Mouse (Mus musculus) spleen, postnatal 14 days (tissue): ENCODE data around the gene Nacad.
A peak's percentile ranks its signal among the peaks of the same experiment; 100 is the strongest.

Experiments
- DNase-seq, 2 experiments: peaks; one replicate each; pipeline ENCODE4 v3.0.0; 2021 to 2022; ENCODE audit warnings: low spot score in 2 of 2

The Nacad gene

GRCm38 (mm10) chr11:6581560-6581959, 24.3 kb downstream of the Nacad start:
- DNase-seq = peak in 1 of 2 experiments; percentile 49

GRCm38 (mm10) chr11:6580065-6580750, 25.6 kb downstream of the Nacad start:
- DNase-seq = no peak

- DNase-seq = no peak
These were observed 26.5 kb downstream of the Nacad start for GRCm38 (mm10) chr11:6579361-6579760.

GRCm38 (mm10) chr11:6576151-6576550, 29.7 kb downstream of the Nacad start:
- no peak for DNase-seq

GRCm38 (mm10) chr11:6569410-6569777, 36.5 kb downstream of the Nacad start:
- DNase-seq = no peak

GRCm38 (mm10) chr11:6568584-6569409, 37.1 kb downstream of the Nacad start:
- no peak for DNase-seq

- no peak for DNase-seq
These were observed 37.9 kb downstream of the Nacad start for GRCm38 (mm10) chr11:6567951-6568350.

GRCm38 (mm10) chr11:6566496-6566895, 39.4 kb downstream of the Nacad start:
- no peak for DNase-seq

GRCm38 (mm10) chr11:6563201-6563600, 42.7 kb downstream of the Nacad start:
- DNase-seq = no peak

- no peak for DNase-seq
These were observed 43.5 kb downstream of the Nacad start for GRCm38 (mm10) chr11:6562359-6562758.

- DNase-seq = no peak
These were observed 44.4 kb downstream of the Nacad start for GRCm38 (mm10) chr11:6561474-6561873.

- DNase-seq = no peak
These were observed 45.0 kb downstream of the Nacad start for GRCm38 (mm10) chr11:6560655-6561360.

GRCm38 (mm10) chr11:6559996-6560395, 45.9 kb downstream of the Nacad start:
- DNase-seq = no peak

- DNase-seq = no peak
These were observed 47.6 kb downstream of the Nacad start for GRCm38 (mm10) chr11:6558234-6558633.

- no peak for DNase-seq
These were observed 55.7 kb downstream of the Nacad start for GRCm38 (mm10) chr11:6550201-6550600.

- no peak for DNase-seq
These were observed 56.1 kb downstream of the Nacad start for GRCm38 (mm10) chr11:6549770-6550169.
